Mouse (Mus musculus): ENCODE measurements around the gene Pitpna.

- no peak for TF ChIP-seq POLR2A (IDR thresholded peaks at IDR 0.05; ENCODE audit: insufficient read depth, low read depth, low read length)
- TF ChIP-seq CTCF (IDR thresholded peaks at IDR 0.05) = no peak
Observed at GRCm38 (mm10) chr11:75585978-75586377, 1.9 kb upstream of the Pitpna start.

Data from heart, adult 2 months (tissue).